Mouse (Mus musculus) midbrain, embryonic 13.5 days (tissue): ENCODE data around the gene Zdhhc14. TPM values are rescaled to one million over a fixed set of nuclear protein-coding genes. Genes with fewer than 3 reads are reported as not detected.

Experiments
- ATAC-seq: fragments of 200-750 bp; cut with Nextera tagmentation; 2 replicates; pipeline ENCODE4 v1.8.0; 2017; ENCODE audit warnings: mild to moderate bottlenecking, moderate TSS enrichment, moderate library complexity
- H3K27ac ChIP-seq: fragments of 300-500 bp; sonication (generic); 2 replicates; pipeline ENCODE4 v1.5.1; 2015; ENCODE audit warnings: inconsistent platforms, mild to moderate bottlenecking, moderate library complexity
- H3K27me3 ChIP-seq: fragments of 300-500 bp; sonication (generic); 2 replicates; pipeline ENCODE4 v1.6.1; 2015; ENCODE audit warnings: mild to moderate bottlenecking, inconsistent platforms
- H3K36me3 ChIP-seq: fragments of 300-500 bp; sonication (generic); 2 replicates; pipeline ENCODE4 v1.6.1; 2015; ENCODE audit warnings: mild to moderate bottlenecking, inconsistent platforms
- H3K4me1 ChIP-seq: fragments of 300-500 bp; sonication (generic); replicated peaks from 2 replicates; pipeline ENCODE4 v1.6.1; 2015; ENCODE audit warnings: inconsistent platforms
- H3K4me2 ChIP-seq: fragments of 300-500 bp; sonication (generic); replicated peaks from 2 replicates; pipeline ENCODE4 v1.6.1; 2015; ENCODE audit warnings: moderate library complexity, mild to moderate bottlenecking, inconsistent platforms
- H3K4me3 ChIP-seq: fragments of 300-500 bp; sonication (generic); replicated peaks from 2 replicates; pipeline ENCODE4 v1.5.1; 2015; ENCODE audit warnings: mild to moderate bottlenecking, inconsistent platforms
- H3K9ac ChIP-seq: fragments of 300-500 bp; sonication (generic); replicated peaks from 2 replicates; pipeline ENCODE4 v1.6.1; 2015; ENCODE audit warnings: mild to moderate bottlenecking, inconsistent platforms
- H3K9me3 ChIP-seq: fragments of 300-500 bp; sonication (generic); 2 replicates; pipeline ENCODE4 v1.6.1; 2016; ENCODE audit warnings: mild to moderate bottlenecking, inconsistent platforms
- WGBS: fragments of 180-500 bp; shearing (Covaris S2); methylation state at CpG from one replicate; pipeline ENCODE4 v1.1.7; 2015; 5-methylcytosine and 5-hydroxymethylcytosine counted together
- polyA plus RNA-seq: library from polyadenylated mRNA; unstranded; fragments of >200 nt; fragmentation: Nextera tagmentation; extraction: Ambion mirVana; gene quantifications from 2 replicates; pipeline ENCODE4 v1.2.1, GENCODE M21; 2015

The Zdhhc14 gene
- polyA plus RNA-seq, 1 experiment from 2014 or later, result 5.8 TPM

DNA sequence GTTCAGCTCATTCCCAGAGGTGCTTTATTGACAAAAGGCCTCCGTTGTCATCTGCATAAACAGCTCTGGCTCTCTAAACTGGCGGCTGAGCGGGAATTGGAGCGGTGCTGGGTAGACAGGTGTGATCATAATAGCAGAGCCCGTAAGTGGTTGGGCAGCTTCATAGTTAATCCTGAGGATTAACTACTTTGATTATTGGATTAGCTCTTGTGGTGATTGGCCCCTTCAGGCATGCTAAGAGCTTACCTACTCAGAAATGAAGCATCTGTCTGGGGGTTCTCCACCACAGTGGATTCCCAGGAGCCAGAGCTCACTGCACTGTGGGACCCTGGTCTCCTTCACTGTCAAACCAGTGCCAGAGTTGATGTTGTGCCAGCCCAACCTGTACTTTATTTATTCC is 102.7 kb downstream of the Zdhhc14 start:
- H3K4me1 ChIP-seq, result peaks cover 10% of the 10 kb centered on the region
- H3K9me3 ChIP-seq, result no peaks in the 10 kb centered on the region
- no peak overlapping the region for H3K9ac ChIP-seq
- H3K27me3 ChIP-seq, result no peaks in the 10 kb centered on the region
- no peaks in the 10 kb centered on the region for H3K36me3 ChIP-seq
- 29% methylated on average over 5 of the region's 5 CpGs for WGBS
- no peak overlapping the region for H3K27ac ChIP-seq
- H3K4me3 ChIP-seq, result no peak overlapping the region
- no peak for ATAC-seq
- no peak overlapping the region for H3K4me2 ChIP-seq

DNA sequence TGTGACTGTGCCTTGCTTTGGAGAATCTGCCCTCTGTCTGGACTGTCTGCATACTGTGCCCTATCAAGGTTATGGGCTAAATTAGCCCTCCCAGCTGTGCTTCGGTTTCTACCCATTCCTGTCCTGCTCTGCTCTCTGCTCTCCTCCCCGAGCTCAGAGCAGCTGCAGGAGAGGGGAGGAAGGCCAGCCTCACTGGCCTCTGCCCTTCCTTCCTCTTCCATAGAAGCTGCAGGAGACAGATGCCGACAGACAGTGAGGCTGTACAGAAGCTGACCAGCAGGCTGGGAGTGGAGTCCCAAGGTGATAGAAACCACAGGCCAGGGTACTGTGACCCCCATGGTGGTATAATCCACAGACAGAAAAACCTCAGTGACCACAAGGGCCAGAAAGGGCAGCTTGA is 104.1 kb downstream of the Zdhhc14 start:
- Histone ChIP-seq H3K9ac (no peak overlapping the region), H3K36me3 (no peaks in the 10 kb centered on the region), H3K27me3 (no peaks in the 10 kb centered on the region), H3K4me1 (peaks cover 10% of the 10 kb centered on the region), H3K4me2 (no peak overlapping the region), H3K27ac (no peak overlapping the region), H3K9me3 (no peaks in the 10 kb centered on the region), H3K4me3 (no peak overlapping the region)
- WGBS, result 62% methylated on average over 3 of the region's 3 CpGs
- ATAC-seq, result no peak

DNA sequence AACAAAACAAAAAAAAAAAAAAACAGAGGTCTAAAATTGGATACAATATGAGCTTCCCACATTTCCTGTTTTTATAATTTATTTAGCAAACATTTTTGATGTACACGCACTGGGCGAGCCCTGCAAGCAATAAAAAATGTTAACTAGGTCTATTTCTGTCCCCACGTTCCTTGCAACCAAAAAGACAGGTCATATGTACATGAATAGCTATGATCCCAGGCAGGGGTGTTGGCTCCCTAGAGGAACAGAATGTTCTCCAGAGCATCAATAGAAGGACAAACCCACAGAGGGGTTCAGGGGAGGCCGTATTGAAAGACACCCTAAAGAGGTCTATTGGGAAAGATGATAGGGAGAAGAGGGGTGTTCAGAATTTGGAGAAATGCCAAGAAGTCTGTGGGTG is 106.6 kb downstream of the Zdhhc14 start:
- H3K9me3 ChIP-seq, result no peaks in the 10 kb centered on the region
- no peaks in the 10 kb centered on the region for H3K36me3 ChIP-seq
- no peak overlapping the region for H3K4me3 ChIP-seq
- no peak overlapping the region for H3K27ac ChIP-seq
- no peak overlapping the region for H3K9ac ChIP-seq
- H3K4me2 ChIP-seq, result no peak overlapping the region
- no peak for ATAC-seq
- H3K4me1 ChIP-seq, result peaks cover 10% of the 10 kb centered on the region
- WGBS, result 88% methylated on average over 4 of the region's 4 CpGs
- H3K27me3 ChIP-seq, result no peaks in the 10 kb centered on the region

DNA sequence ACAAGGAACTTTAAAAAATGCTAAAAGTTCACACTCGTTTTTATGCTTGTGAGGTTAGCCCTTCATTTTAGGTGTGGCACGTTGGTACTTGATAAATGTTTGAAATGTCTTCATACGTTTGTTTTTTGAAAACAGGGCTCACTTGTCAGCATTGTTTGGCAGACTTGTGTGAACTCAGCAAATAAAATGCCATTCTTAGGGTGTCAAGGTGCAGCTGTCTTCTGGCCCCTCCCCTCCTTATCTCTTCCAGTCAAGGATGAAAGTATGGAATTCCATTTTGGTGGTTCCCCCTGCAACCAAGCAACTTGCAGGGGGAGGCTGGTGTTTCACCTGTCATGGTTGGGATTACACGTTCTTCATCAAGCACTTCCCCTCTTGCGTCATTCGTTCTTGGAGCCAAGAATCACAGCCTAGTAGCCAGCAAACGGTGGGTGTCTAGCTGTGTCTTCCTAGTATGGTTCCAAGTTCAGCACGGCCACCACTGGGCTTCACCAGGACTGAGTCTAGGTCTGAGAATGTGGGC is 108.2 kb downstream of the Zdhhc14 start:
- ATAC-seq, result no peak
- Histone ChIP-seq H3K27ac (no peak overlapping the region), H3K27me3 (no peaks in the 10 kb centered on the region)

DNA sequence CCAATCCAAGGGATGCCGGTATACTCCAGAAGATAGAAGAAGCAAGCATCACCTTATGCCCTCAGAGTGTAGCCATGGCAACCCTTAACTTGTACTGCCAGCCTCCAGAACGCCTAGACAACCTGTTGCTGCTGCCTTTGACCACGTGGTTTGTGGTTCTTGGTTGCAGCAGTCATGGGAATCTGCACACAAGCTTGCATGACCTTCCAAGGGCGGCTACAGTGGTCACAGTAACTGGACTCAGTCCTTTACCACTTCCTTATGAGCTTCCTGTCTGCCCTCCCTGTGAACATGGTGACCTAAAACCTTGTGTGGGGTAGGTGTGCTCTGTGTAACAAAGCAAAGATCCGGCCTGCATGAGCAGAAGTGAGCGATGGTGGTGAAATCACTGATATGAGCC is 109.6 kb downstream of the Zdhhc14 start:
- no peak for ATAC-seq
- 84% methylated on average over 6 of the region's 6 CpGs for WGBS
- H3K9ac ChIP-seq, result no peak overlapping the region
- no peak overlapping the region for H3K4me3 ChIP-seq
- no peaks in the 10 kb centered on the region for H3K9me3 ChIP-seq
- no peak overlapping the region for H3K27ac ChIP-seq
- peaks cover 9% of the 10 kb centered on the region; the same call in 1 of the 2 replicates for H3K4me1 ChIP-seq
- no peaks in the 10 kb centered on the region for H3K36me3 ChIP-seq
- H3K4me2 ChIP-seq, result no peak overlapping the region
- H3K27me3 ChIP-seq, result no peaks in the 10 kb centered on the region

More for the DNA sequence above, 108.2 kb downstream of the Zdhhc14 start:
- Histone ChIP-seq H3K9me3 (no peaks in the 10 kb centered on the region), H3K9ac (no peak overlapping the region), H3K4me1 (peaks cover 4% of the 10 kb centered on the region; the same call in 1 of the 2 replicates), H3K4me2 (no peak overlapping the region), H3K4me3 (no peak overlapping the region), H3K36me3 (no peaks in the 10 kb centered on the region)
- WGBS, result 91% methylated on average over 8 of the region's 8 CpGs

DNA sequence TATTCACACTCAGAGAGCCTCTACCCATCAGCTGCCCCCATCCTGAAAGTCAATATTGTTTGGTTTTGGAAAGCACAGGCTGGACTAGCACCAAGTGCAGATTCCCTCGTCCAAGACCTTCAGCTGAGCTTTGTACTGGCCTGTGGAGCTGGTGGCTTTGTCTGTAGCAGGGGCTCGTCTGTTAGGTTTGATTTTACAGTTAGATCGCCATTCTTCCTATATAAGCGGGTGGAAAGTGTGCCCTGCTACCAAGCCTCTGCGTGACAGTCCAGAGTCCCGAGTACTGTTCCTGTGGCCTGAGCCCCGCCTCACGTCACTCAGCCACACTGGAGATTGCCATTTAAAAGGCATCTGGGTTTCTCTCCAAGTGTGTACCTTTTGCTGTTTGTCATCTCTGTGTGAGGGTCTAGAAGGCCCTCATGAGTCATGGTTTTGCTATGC is 113.8 kb downstream of the Zdhhc14 start:
- H3K36me3 ChIP-seq, result no peaks in the 10 kb centered on the region
- no peak overlapping the region for H3K27ac ChIP-seq
- WGBS, result 65% methylated on average over 8 of the region's 8 CpGs
- H3K9ac ChIP-seq, result no peak overlapping the region
- no peak overlapping the region for H3K4me2 ChIP-seq
- no peaks in the 10 kb centered on the region for H3K9me3 ChIP-seq
- ATAC-seq, result no peak
- H3K4me1 ChIP-seq, result peaks cover 9% of the 10 kb centered on the region; the same call in 1 of the 2 replicates
- H3K4me3 ChIP-seq, result no peak overlapping the region
- no peaks in the 10 kb centered on the region for H3K27me3 ChIP-seq

DNA sequence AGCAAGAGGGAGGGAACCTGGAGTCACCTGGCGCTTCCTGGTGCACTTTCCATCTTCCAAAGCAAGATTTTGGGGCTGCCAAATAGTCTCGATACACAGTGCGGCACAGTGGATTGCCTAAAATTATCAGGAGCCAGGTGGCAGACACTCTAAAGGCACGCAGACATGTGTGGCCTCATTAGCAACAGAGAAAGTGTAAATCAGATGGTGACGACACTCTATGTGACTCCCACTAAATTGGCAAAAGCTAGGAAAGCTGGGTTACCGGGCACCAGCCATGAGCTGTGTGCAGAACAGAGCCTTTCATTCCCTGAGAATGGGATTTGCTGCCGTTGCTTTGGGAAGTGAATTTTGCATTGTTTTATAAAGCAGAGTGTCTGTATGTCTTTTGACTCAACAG is 115.0 kb downstream of the Zdhhc14 start:
- peaks cover 9% of the 10 kb centered on the region; the same call in 1 of the 2 replicates for H3K4me1 ChIP-seq
- 79% methylated on average over 7 of the region's 7 CpGs for WGBS
- H3K4me3 ChIP-seq, result no peak overlapping the region
- ATAC-seq, result no peak
- H3K9me3 ChIP-seq, result no peaks in the 10 kb centered on the region
- H3K27ac ChIP-seq, result no peak overlapping the region
- no peak overlapping the region for H3K4me2 ChIP-seq
- H3K27me3 ChIP-seq, result no peaks in the 10 kb centered on the region
- no peak overlapping the region for H3K9ac ChIP-seq
- no peaks in the 10 kb centered on the region for H3K36me3 ChIP-seq

DNA sequence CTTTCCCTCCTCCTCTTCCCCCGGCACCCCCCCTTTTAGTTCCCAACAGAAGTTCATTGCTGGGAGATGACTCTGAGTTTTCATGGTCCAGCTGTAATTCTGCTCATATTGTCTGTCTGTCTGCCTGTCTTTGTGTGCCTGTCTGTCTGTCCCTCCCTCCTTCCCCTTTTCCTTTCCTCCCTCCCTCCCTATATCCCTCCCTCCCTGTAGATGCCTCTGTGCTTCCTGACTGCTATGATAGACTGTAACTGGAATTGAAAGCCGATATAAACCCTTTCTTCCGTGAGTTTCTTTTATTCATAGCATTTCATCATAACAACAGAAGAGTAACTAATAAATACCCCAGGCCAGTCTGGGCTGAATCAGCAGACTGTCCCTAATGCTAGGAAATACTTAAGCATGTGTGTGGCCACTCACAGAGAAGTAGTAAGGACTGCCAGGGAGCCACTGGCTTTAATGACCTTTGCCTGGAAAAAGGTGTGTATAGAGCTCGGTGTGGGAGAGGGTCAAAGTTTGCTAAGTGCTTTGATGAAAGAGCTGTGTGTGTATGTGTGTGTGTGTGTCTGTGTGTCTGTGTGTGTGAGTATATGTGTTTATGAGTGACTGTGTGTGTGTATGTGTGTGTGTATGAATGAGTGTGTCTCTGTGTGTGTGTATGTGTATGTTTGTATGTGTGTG is 117.7 kb downstream of the Zdhhc14 start:
- ATAC-seq, result no peak
- 87% methylated on average over 4 of the region's 4 CpGs for WGBS
- H3K27me3 ChIP-seq, result no peaks in the 10 kb centered on the region

DNA sequence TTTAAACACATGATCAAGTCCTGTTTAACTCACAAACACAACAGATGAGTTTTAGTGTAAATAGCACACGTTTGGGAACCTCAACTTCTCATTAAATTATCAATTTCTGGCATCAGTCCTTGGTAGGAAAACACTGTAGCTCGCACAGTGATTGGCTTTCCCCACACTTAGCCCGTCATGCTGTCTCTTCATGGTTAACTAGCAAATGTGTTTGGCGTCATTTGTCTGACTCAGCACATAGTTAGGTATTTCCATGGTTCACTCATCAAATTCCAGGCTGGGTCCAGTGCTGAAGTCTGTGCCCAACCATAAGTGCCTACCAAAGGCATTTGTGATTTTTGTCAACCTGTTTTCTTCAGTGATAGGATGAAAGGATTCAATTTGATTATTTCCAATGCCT is 119.9 kb downstream of the Zdhhc14 start:
- Histone ChIP-seq H3K9me3 (0 out of 2 replicates have a peak, but pooled peaks cover 7% of the 10 kb centered on the region), H3K27ac (no peak overlapping the region), H3K4me3 (no peak overlapping the region), H3K4me1 (no peaks in the 10 kb centered on the region), H3K27me3 (no peaks in the 10 kb centered on the region), H3K4me2 (no peak overlapping the region), H3K36me3 (no peaks in the 10 kb centered on the region), H3K9ac (no peak overlapping the region)
- no peak for ATAC-seq
- WGBS, result 77% methylated on average over 4 of the region's 4 CpGs

More for the DNA sequence above, 117.7 kb downstream of the Zdhhc14 start:
- Histone ChIP-seq H3K4me1 (peaks cover 9% of the 10 kb centered on the region; the same call in 1 of the 2 replicates), H3K9ac (no peak overlapping the region), H3K36me3 (no peaks in the 10 kb centered on the region), H3K27ac (no peak overlapping the region), H3K4me3 (no peak overlapping the region), H3K9me3 (no peaks in the 10 kb centered on the region), H3K4me2 (no peak overlapping the region)

DNA sequence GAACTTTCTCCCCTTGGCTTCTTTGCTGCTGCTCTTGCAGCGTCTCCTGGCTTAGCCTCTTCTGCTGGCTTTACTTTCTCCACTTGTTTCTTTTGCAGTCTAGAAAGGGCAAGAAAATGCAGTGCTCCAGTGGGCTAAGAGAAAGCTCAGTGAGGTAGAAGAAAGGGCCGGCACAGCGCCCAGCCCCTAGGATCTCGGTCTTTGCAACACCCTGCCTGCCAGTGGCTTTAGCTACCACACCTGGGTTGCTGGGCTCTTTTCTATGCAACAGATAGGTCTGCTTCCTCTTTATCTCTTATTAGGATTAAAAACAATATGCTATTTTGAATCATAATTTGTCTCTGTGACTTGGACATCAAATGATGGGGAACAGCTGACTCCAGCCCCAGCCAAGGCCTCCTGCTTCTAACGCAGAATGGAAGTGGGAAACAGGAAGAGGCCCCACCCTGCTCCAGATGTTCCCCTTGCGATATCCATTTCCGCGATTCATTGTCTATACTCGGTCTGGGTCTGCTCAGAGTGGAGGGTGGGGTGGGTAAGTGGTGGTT is 122.5 kb downstream of the Zdhhc14 start:
- Histone ChIP-seq H3K27me3 (no peaks in the 10 kb centered on the region), H3K4me1 (no peaks in the 10 kb centered on the region), H3K9me3 (0 out of 2 replicates have a peak, but pooled peaks cover 7% of the 10 kb centered on the region), H3K4me3 (no peak overlapping the region), H3K36me3 (no peaks in the 10 kb centered on the region), H3K27ac (no peak overlapping the region), H3K9ac (no peak overlapping the region), H3K4me2 (no peak overlapping the region)
- 79% methylated on average over 9 of the region's 9 CpGs for WGBS
- no peak for ATAC-seq

DNA sequence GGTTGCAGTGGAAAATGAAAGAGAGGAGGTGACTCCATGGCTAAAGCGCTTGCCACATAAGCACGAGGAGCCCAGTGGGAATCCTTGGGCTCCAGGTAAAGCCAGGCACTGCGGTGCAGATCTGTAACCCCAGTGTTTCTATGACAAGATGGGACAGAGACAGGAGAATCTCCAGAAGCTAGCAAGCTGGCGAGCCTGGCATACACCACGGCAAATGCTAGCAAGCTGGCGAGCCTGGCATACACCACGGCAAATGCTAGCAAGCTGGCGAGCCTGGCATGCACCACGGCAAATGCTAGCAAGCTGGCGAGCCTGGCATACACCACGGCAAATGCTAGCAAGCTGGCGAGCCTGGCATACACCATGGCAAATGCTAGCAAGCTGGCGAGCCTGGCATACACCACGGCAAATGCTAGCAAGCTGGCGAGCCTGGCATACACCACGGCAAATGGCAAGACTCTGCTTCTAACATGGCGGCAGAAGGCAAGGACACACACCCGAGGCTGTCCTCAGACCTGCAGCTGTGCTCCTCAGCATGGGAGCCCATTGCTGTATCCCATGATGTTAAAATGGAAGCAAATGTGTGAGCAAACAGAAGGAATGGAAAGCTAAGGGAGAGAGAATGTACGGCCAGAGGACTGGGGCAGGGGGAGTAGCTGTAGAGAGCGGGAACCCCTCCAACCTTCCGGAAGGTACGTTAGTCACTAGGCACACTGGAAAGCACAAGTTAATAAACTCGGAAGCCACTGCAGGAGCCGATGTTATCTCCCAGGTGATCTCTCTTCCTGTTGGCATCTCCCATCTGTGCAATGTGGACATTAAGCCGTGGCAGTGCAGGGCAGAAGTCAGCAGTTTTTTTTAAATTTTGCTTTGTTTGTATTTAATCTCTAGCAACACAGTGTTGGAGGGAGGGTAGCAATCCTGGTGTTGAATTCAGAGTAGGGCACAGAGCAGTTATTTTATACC is 129.6 kb downstream of the Zdhhc14 start:
- 91% methylated on average over 25 of the region's 25 CpGs for WGBS
- Histone ChIP-seq H3K9ac (no peak overlapping the region), H3K9me3 (no peaks in the 10 kb centered on the region), H3K27ac (no peak overlapping the region), H3K36me3 (no peaks in the 10 kb centered on the region), H3K4me3 (no peak overlapping the region), H3K4me1 (no peaks in the 10 kb centered on the region), H3K4me2 (no peak overlapping the region), H3K27me3 (no peaks in the 10 kb centered on the region)
- no peak for ATAC-seq

DNA sequence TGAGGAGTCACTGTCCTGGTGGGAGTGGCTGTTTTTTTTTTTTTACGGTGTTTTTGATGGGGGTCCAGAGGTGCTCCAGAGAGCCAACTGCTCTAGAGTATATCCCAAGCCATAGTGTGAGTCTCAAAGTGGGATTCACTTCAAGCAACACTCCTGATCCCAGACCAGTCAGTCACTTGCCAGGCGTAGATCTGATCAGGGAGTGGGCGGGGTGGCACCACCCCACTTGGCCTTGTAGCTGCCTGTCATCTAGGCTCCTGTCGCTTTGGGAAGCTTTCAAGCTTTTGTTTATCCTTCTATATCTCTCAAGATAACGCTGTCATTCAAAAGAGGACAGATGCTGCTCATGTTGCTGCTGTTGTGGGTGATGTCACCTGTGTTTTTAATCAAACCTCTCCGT is 130.4 kb downstream of the Zdhhc14 start:
- no peaks in the 10 kb centered on the region for H3K36me3 ChIP-seq
- no peak overlapping the region for H3K4me3 ChIP-seq
- no peak overlapping the region for H3K4me2 ChIP-seq
- H3K27ac ChIP-seq, result no peak overlapping the region
- no peak overlapping the region for H3K9ac ChIP-seq
- no peaks in the 10 kb centered on the region for H3K27me3 ChIP-seq
- H3K9me3 ChIP-seq, result no peaks in the 10 kb centered on the region
- 73% methylated on average over 6 of the region's 6 CpGs for WGBS
- H3K4me1 ChIP-seq, result no peaks in the 10 kb centered on the region
- no peak for ATAC-seq
